ENCODE assay signal across 15 mouse cellular contexts in the genomic region with DNA sequence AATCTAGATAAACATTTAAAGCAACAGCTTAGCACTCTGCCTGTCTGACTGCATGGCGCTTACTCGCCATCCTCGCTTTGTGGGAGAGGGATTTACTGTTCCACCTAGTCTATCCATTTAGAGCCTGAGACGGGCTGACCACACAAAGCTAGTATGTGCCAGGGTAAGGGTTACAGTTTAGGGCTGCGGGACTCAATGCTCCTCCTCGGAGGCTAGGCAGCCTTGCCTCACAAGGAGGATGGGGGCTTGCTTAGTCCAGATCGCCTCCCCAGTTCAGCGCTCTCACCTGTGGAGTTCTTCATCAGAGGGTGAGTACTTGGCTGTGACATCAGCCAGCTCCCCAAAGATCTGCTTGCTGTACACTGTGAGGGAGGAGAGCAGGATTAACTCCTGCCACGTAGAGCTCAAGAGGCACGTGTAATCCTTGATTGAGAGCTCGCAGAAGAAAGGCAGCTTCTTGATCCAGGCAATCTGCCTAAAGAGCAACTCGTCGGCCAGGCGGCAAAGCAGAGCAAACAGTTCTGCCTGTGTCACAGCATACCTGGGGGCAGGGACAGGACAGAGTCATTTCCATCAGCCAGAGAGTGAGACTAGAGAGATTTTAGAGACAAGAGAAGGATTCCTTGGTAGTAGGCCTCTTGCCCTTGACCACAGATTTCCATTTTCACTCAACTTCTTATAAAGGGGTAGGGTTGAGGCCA. TPM values are rescaled to one million over a fixed set of nuclear protein-coding genes. Genes with fewer than 3 reads are reported as not detected.
DNase-seq lines count a peak whose midpoint lies in the region; ATAC-seq and TF ChIP-seq lines count a peak whose summit lies in the region.
"Had no signal": no experiment of that assay in that cellular context is flagged by ENCODE, and none has a peak within 500 bp of the region (broad histone marks: within the 10 kb centered on the region; RNA-seq: fewer than 3 reads in every experiment).

No protein-coding gene starts in this region.

- no peak for ATAC-seq in hindbrain, embryonic 12.5 days (ENCODE audit: low FRiP score)
- no peak for ATAC-seq in hindbrain, embryonic 13.5 days (ENCODE audit: low FRiP score)
- no peak; the same call in 1 of the 2 replicates for ATAC-seq in forebrain, embryonic 14.5 days

- DNase-seq in retina, postnatal 1 day: peak; percentile 33
- no peak for DNase-seq in retina, embryonic 14.5 days (ENCODE audit: low spot score)
- DNase-seq in forebrain, embryonic 14.5 days (ENCODE audit: low spot score): peak; percentile 3
- DNase-seq in ovary, postnatal 36 days (ENCODE audit: low spot score): no peak
- DNase-seq: gastrocnemius, postnatal 25 days had no signal

- H3K79me2 ChIP-seq in myocyte (ENCODE audit: control insufficient read depth, insufficient read depth): no peaks in the 10 kb centered on the region

- WGBS in hindbrain, embryonic 12.5 days: 88% methylated on average over 14 of the region's 14 CpGs
- 88% methylated on average over 14 of the region's 14 CpGs for WGBS in hindbrain, embryonic 13.5 days
- 69% methylated on average over 14 of the region's 14 CpGs for WGBS in forebrain, embryonic 14.5 days

- no peak overlapping the region for H3ac ChIP-seq in myocyte (ENCODE audit: control insufficient read depth, insufficient read length)

- no peaks in the 10 kb centered on the region for H3K4me1 ChIP-seq in hindbrain, embryonic 12.5 days
- H3K4me1 ChIP-seq in hindbrain, embryonic 13.5 days (replicated peaks): 0 out of 2 replicates have a peak, but pooled peaks cover under 1% of the 10 kb centered on the region
- 0 out of 2 replicates have a peak, but pooled peaks cover 4% of the 10 kb centered on the region for H3K4me1 ChIP-seq in forebrain, embryonic 14.5 days (ENCODE audit: control insufficient read depth, insufficient read depth, low read length)

- no peaks in the 10 kb centered on the region for H3K27me3 ChIP-seq in hindbrain, embryonic 12.5 days
- no peaks in the 10 kb centered on the region for H3K27me3 ChIP-seq in hindbrain, embryonic 13.5 days
- H3K27me3 ChIP-seq in forebrain, embryonic 14.5 days (replicated peaks; ENCODE audit: control insufficient read depth, insufficient read depth, low read length): no peaks in the 10 kb centered on the region
- no peaks in the 10 kb centered on the region for H3K27me3 ChIP-seq in myocyte (ENCODE audit: control insufficient read depth, insufficient read depth, insufficient read length)

- H3K9ac ChIP-seq in hindbrain, embryonic 12.5 days: 0 out of 2 replicates have a peak overlapping the region, but pooled peaks have one; percentile 8
- H3K9ac ChIP-seq in hindbrain, embryonic 13.5 days: no peak overlapping the region
- no peak overlapping the region; the same call in 1 of the 2 replicates for H3K9ac ChIP-seq in forebrain, embryonic 14.5 days (ENCODE audit: low read length)
- H3K9ac ChIP-seq: liver, postnatal 0 days had no signal

- TF ChIP-seq POLR2A in myocyte (IDR thresholded peaks at IDR 0.05; ENCODE audit: insufficient read length, low read depth): no peak

- no peak overlapping the region for H3K27ac ChIP-seq in hindbrain, embryonic 12.5 days
- H3K27ac ChIP-seq in hindbrain, embryonic 13.5 days: no peak overlapping the region
- H3K27ac ChIP-seq in forebrain, embryonic 14.5 days (ENCODE audit: low read depth, low read length): no peak overlapping the region
- H3K27ac ChIP-seq: macrophage; stomach, postnatal 0 days had no signal

- H3K4me3 ChIP-seq in hindbrain, embryonic 12.5 days: no peak overlapping the region
- H3K4me3 ChIP-seq in hindbrain, embryonic 13.5 days: no peak overlapping the region
- H3K4me3 ChIP-seq in forebrain, embryonic 14.5 days (ENCODE audit: low read depth, low read length): no peak overlapping the region
- H3K4me3 ChIP-seq in myocyte: no peak overlapping the region
- H3K4me3 ChIP-seq: erythroblast, embryonic 14.5 days had no signal

- H3K9me3 ChIP-seq in hindbrain, embryonic 12.5 days (replicated peaks): no peaks in the 10 kb centered on the region
- H3K9me3 ChIP-seq in hindbrain, embryonic 13.5 days: no peaks in the 10 kb centered on the region
- H3K9me3 ChIP-seq in forebrain, embryonic 14.5 days (replicated peaks; ENCODE audit: control insufficient read depth, low read length): no peaks in the 10 kb centered on the region
- H3K9me3 ChIP-seq: G1E had no signal

- peaks cover 6% of the 10 kb centered on the region; the same call in 1 of the 2 replicates for H3K36me3 ChIP-seq in hindbrain, embryonic 12.5 days
- H3K36me3 ChIP-seq in hindbrain, embryonic 13.5 days: peaks cover 15% of the 10 kb centered on the region
- H3K36me3 ChIP-seq in forebrain, embryonic 14.5 days (ENCODE audit: control insufficient read depth, insufficient read depth, low read length): no peaks in the 10 kb centered on the region
- peaks cover 8% of the 10 kb centered on the region for H3K36me3 ChIP-seq in myocyte (ENCODE audit: control insufficient read depth, insufficient read depth)

- H3K4me2 ChIP-seq in hindbrain, embryonic 12.5 days (replicated peaks): no peak overlapping the region
- H3K4me2 ChIP-seq in hindbrain, embryonic 13.5 days: no peak overlapping the region
- no peak overlapping the region for H3K4me2 ChIP-seq in forebrain, embryonic 14.5 days (ENCODE audit: low read length)
- H3K4me2 ChIP-seq in myocyte (ENCODE audit: low read depth): peak overlapping the region; percentile 55

TF ChIP-seq in myocyte, 11 proteins besides CTCF, POLR2A, EP300 and RAD21:
- TF ChIP-seq MAX (IDR thresholded peaks at IDR 0.05; ENCODE audit: low read depth): no peak
- no peak for TF ChIP-seq MYOG (IDR thresholded peaks at IDR 0.05; ENCODE audit: control insufficient read depth in 1 of 3, insufficient read depth in 1 of 3, insufficient read length in 2 of 3, low read depth in 2 of 3)
- TF ChIP-seq SRF (IDR thresholded peaks at IDR 0.05; ENCODE audit: control insufficient read depth, insufficient read length, low read depth): no peak
TF ChIP-seq in myocyte: peak in this region for 0.

RNA-seq across cellular contexts. Expression of gene Nr5a1, which starts 24.4 kb away (rescaled TPM):
- 0.08 and 0.12 TPM in 2 replicates for polyA plus RNA-seq in hindbrain, embryonic 12.5 days (2016; fragmentation: Nextera tagmentation; extraction: Ambion mirVana)
- 0.09 TPM in 1 of 2 replicates, not detected in the other for polyA plus RNA-seq in hindbrain, embryonic 13.5 days (2015; fragmentation: Nextera tagmentation; extraction: Ambion mirVana)
- polyA plus RNA-seq in forebrain, embryonic 14.5 days (2014; fragmentation: Nextera tagmentation; extraction: Ambion mirVana): 1.3 and 1.4 TPM in 2 replicates
- polyA plus RNA-seq in myocyte (2012; fragmentation: generic; extraction: Trizol): 0.05 TPM
- polyA plus RNA-seq: erythroblast, embryonic 14.5 days; heart, postnatal 0 days; inflammation-experienced regulatory T-cells, adult 6 months; liver, postnatal 0 days; macrophage had no signal

Comparison
In these comparisons a context has a peak if more than half of its experiments do, and no peak if none do; other contexts are left out.
1. DNase-seq: peak in retina, postnatal 1 day (single experiment) and forebrain, embryonic 14.5 days (single experiment); none in retina, embryonic 14.5 days (single experiment) and ovary, postnatal 36 days (single experiment).